Mouse (Mus musculus) embryonic facial prominence, embryonic 12.5 days (tissue): ENCODE data around the gene Unc13a. TPM values are rescaled to one million over a fixed set of nuclear protein-coding genes. Genes with fewer than 3 reads are reported as not detected.

Experiments used
- ATAC-seq: fragments of 200-750 bp; cut with Nextera tagmentation; 2 replicates; pipeline ENCODE4 v1.8.0; 2017; ENCODE audit not compliant: insufficient number of reproducible peaks, insufficient read depth, low FRiP score, low TSS enrichment
- H3K27ac ChIP-seq: fragments of 300-500 bp; sonication (generic); 2 replicates; pipeline ENCODE4 v1.5.1; 2016; ENCODE audit warnings: mild to moderate bottlenecking
- H3K27me3 ChIP-seq: fragments of 300-500 bp; sonication (generic); 2 replicates; pipeline ENCODE4 v1.6.1; 2016; ENCODE audit warnings: mild to moderate bottlenecking, moderate library complexity
- H3K36me3 ChIP-seq: fragments of 300-500 bp; sonication (generic); 2 replicates; pipeline ENCODE4 v1.6.1; 2016; ENCODE audit warnings: mild to moderate bottlenecking
- H3K4me1 ChIP-seq: fragments of 300-500 bp; sonication (generic); 2 replicates; pipeline ENCODE4 v1.6.1; 2016
- H3K4me2 ChIP-seq: fragments of 300-500 bp; sonication (generic); replicated peaks from 2 replicates; pipeline ENCODE4 v1.6.1; 2016; ENCODE audit warnings: mild to moderate bottlenecking, moderate library complexity
- H3K4me3 ChIP-seq: fragments of 300-500 bp; sonication (generic); 2 replicates; pipeline ENCODE4 v1.5.1; 2016; ENCODE audit warnings: mild to moderate bottlenecking
- H3K9ac ChIP-seq: fragments of 300-500 bp; sonication (generic); 2 replicates; pipeline ENCODE4 v1.6.1; 2016; ENCODE audit warnings: mild to moderate bottlenecking, moderate library complexity
- H3K9me3 ChIP-seq: fragments of 300-500 bp; sonication (generic); 2 replicates; pipeline ENCODE4 v1.6.1; 2016; ENCODE audit warnings: mild to moderate bottlenecking, moderate library complexity
- WGBS: fragments of 180-500 bp; shearing (Covaris S2); methylation state at CpG from one replicate; pipeline ENCODE4 v1.1.7; 2016; 5-methylcytosine and 5-hydroxymethylcytosine counted together
- polyA plus RNA-seq: library from polyadenylated mRNA; unstranded; fragments of >200 nt; fragmentation: Nextera tagmentation; extraction: Ambion mirVana; gene quantifications from 2 replicates; pipeline ENCODE4 v1.2.1, GENCODE M21; 2016

Gene Unc13a
- polyA plus RNA-seq, 1 experiment from 2014 or later = 1.9 TPM

DNA sequence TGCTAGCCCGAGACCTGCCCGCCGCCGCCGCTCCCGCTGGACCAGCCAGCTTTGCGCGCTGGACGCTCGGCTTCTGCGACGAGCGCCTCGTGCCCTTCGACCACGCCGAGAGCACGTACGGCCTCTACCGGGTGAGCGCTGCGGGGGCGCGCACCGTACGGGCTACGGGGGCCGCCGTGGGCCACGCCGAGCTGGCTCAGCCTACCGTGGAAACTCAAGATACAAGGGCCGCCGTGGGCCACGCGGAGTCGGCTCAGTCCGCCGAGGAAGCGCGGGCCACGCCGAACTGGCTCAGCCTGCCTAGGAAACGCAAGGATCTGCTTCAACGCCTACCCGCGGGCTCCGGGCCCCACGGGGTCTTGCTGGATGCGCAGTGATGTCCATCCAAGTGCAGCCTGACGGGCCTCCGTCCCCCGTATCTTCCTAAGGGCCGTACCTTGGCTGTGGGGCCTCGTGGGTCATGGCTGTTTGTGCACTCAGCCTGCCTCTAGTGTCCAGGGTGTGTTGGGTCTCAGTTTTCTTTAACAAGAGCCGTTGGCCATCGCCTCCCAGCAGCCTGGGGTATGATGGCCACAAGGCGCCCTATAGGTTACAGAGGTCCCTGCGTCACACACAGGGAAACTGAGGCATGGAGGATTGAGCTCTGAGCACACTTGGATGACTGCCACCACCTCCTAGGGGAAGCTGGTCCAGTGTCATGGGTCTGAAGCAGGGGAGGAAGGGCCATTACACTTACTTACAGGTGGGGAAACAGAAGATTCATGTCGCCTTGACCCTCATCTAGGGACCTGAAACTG, 79.0 kb downstream of the Unc13a start:
- Histone ChIP-seq H3K9ac (peak overlapping the region; percentile 95), H3K27ac (peak overlapping the region; percentile 98), H3K27me3 (no peaks in the 10 kb centered on the region), H3K4me3 (peak overlapping the region; percentile 93), H3K36me3 (no peaks in the 10 kb centered on the region), H3K9me3 (no peaks in the 10 kb centered on the region), H3K4me1 (peaks cover 32% of the 10 kb centered on the region), H3K4me2 (peak overlapping the region; percentile 92)
- 4% methylated on average over 60 of the region's 60 CpGs for WGBS
- ATAC-seq = peak; percentile 30

DNA sequence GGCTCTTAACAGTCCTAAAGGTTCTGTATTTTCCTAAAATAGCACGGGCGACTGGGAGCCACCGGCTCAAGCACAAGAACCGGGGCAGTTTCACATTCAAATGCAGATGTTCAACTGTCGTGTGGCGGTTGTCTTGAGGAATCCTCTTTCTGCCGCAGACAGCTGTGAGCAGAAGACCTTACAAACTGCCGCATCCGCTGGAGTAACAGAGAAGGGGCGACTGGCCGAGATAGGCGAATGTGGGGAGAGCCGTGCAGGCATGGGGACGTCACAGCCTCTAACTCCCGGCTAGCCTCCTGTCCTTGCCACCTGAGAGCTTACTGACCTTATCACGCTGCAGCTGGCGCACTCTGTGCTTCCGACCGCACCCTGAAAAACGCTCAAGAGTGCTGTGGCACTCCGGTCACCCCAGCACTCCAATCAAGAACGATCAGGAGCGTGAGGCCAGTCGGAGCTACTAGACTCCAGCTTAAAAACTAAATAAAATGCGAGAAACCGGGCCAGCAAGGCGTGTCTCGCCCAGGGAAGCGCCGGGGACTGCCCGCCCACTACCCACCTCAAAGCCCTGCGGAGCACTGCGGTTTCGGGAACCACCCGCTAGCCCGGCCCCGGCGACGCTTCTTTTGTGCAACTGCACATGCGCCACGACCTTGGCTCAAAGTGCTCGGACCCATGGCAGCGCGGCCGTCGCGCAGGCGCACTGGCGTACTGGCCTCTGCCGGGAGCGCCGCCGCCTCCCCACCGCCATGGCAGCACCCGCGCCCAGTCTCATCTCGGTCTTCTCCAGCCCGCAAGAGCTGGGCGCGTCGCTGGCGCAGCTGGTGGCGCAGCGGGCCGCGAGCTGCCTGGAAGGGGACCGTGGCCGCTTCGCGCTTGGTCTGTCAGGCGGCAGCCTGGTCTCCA, 79.8 kb downstream of the Unc13a start, which contains the start of gene Pgls:
Gene Pgls, plus strand, starts transcription at position 706 of the 903 bp plus-strand sequence.
- Histone ChIP-seq H3K4me2 (peak within 1 kb of the TSS; percentile 92), H3K27me3 (no peaks in the 10 kb centered on the region), H3K4me1 (peaks cover 32% of the 10 kb centered on the region), H3K36me3 (no peaks in the 10 kb centered on the region), H3K9me3 (no peaks in the 10 kb centered on the region), H3K4me3 (peak within 1 kb of the TSS; percentile 93), H3K27ac (peak within 1 kb of the TSS; percentile 98), H3K9ac (peak within 1 kb of the TSS; percentile 95)
- under 1% methylated on average over 71 of the region's 71 CpGs for WGBS
- peak; percentile 77 for ATAC-seq

GRCm38 (mm10) chr8:71591017-71591416, 80.5 kb downstream of the Unc13a start:
- no peak for ATAC-seq
- Histone ChIP-seq H3K9me3 (no peaks in the 10 kb centered on the region), H3K4me1 (peaks cover 29% of the 10 kb centered on the region), H3K27me3 (no peaks in the 10 kb centered on the region), H3K9ac (peak overlapping the region; percentile 95), H3K4me3 (peak overlapping the region; percentile 93), H3K36me3 (peaks cover 2% of the 10 kb centered on the region; the same call in 1 of the 2 replicates), H3K27ac (no peak overlapping the region), H3K4me2 (peak overlapping the region; percentile 92)
- WGBS = 29% methylated on average over 5 of the region's 5 CpGs

DNA sequence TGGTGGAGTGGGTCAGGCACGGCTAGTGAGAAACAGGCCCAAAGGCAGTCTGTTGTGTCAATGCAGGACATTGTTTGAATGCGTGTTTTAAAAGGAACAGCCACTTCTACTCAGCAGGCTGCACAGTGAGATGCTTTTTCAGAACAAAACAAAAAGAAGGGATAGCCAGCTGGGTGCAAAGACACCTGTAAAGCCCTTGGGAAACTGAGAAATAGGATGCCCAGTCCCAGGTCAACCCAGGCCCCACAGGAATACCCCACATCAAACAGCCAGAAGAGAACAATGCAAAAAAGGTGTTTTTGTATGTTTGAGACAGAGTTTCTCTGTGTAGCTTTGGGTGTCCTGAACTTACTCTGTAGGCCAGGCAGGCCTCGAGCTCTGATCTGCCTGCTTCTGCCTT, 82.8 kb downstream of the Unc13a start:
- H3K9ac ChIP-seq = no peak overlapping the region
- no peak overlapping the region for H3K4me2 ChIP-seq
- peaks cover 21% of the 10 kb centered on the region for H3K4me1 ChIP-seq
- H3K9me3 ChIP-seq = no peaks in the 10 kb centered on the region
- no peak overlapping the region for H3K4me3 ChIP-seq
- peaks cover 23% of the 10 kb centered on the region for H3K36me3 ChIP-seq
- no peaks in the 10 kb centered on the region for H3K27me3 ChIP-seq
- 63% methylated on average over 3 of the region's 3 CpGs for WGBS
- H3K27ac ChIP-seq = no peak overlapping the region
- ATAC-seq = no peak

DNA sequence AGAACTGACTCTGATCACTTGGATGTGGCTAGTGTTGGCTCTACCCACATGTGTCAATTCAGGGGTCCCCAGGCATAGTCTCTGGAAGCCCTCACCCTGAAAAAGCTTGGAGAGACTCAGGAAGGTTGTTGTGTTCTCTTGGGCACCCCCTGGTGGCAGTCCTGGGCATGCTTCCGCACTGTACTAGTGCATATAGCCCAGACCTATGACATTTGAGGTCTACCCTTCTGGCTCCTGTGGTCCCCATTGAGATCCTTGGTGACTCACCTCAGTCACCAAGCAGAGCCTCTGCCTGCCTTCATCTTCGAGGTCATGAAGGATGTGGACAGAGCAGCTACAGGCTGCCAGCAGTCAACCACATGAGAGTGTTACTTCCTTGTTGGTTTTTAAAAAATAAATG, 84.7 kb downstream of the Unc13a start:
- Histone ChIP-seq H3K27me3 (no peaks in the 10 kb centered on the region), H3K4me1 (peaks cover 9% of the 10 kb centered on the region), H3K9ac (no peak overlapping the region), H3K36me3 (peaks cover 23% of the 10 kb centered on the region), H3K9me3 (no peaks in the 10 kb centered on the region), H3K4me3 (no peak overlapping the region), H3K4me2 (no peak overlapping the region), H3K27ac (no peak overlapping the region)
- 72% methylated on average over 2 of the region's 2 CpGs for WGBS
- no peak for ATAC-seq

DNA sequence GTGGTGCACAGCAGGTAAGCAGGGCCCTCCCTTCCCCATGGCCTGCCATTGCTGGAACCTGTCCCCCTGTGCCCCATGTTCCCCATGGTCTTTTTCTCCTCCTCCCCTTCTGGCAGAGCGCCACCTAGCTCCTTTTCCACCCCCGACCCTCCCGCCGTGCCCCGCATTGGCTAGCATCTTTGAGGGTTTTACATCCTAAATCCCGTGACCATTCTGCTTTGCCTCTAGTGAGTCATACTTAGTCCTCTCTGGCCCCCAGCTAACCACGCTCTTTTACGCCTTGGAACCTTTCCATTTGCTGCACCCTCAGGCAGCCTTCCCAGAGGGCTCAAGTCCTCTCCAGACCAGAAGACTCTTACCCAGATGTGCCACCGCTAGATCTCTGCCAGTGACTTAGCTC, 91.4 kb downstream of the Unc13a start:
- H3K36me3 ChIP-seq = peaks cover 26% of the 10 kb centered on the region
- H3K9me3 ChIP-seq = no peaks in the 10 kb centered on the region
- H3K4me1 ChIP-seq = no peaks in the 10 kb centered on the region
- H3K4me2 ChIP-seq = no peak overlapping the region
- ATAC-seq = no peak
- no peak overlapping the region for H3K27ac ChIP-seq
- 33% methylated on average over 9 of the region's 9 CpGs for WGBS
- H3K27me3 ChIP-seq = peaks cover 4% of the 10 kb centered on the region; the same call in 1 of the 2 replicates
- no peak overlapping the region for H3K4me3 ChIP-seq
- no peak overlapping the region for H3K9ac ChIP-seq

DNA sequence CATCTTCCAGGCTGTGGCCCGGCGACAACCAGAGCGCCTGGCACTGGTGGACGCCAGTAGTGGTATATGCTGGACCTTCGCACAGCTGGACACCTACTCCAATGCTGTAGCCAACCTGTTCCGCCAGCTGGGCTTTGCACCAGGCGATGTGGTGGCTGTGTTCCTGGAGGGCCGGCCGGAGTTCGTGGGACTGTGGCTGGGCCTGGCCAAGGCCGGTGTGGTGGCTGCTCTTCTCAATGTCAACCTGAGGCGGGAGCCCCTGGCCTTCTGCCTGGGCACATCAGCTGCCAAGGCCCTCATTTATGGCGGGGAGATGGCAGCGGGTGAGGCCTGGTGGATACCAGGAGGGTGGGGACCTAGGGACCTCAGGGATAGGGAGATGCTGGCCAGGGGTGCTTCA, 92.1 kb downstream of the Unc13a start:
- H3K4me1 ChIP-seq = no peaks in the 10 kb centered on the region
- H3K9me3 ChIP-seq = no peaks in the 10 kb centered on the region
- ATAC-seq = no peak
- H3K36me3 ChIP-seq = peaks cover 19% of the 10 kb centered on the region
- H3K4me3 ChIP-seq = no peak overlapping the region
- peaks cover 4% of the 10 kb centered on the region; the same call in 1 of the 2 replicates for H3K27me3 ChIP-seq
- H3K4me2 ChIP-seq = no peak overlapping the region
- H3K9ac ChIP-seq = no peak overlapping the region
- 85% methylated on average over 14 of the region's 14 CpGs for WGBS
- no peak overlapping the region for H3K27ac ChIP-seq

DNA sequence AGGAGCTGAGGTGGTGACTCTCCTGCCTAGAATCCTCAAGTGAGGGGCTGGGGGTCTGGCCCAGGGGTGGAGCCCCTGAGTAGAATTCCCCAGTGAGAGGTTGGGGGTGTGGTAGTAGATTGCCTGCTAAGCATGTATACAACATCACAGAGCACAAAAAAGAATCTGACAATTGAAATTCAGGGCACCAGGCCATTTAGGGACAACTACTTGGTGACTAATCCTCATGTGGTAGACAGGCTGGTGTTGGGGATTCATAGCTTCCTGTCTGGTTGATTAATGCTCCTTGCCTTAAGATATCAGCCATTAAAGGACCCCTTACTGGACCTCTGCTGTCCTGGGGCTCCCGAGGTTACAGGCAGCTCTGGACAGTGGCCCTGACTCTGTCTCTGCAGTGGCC, 92.5 kb downstream of the Unc13a start:
- Histone ChIP-seq H3K27ac (no peak overlapping the region), H3K4me1 (no peaks in the 10 kb centered on the region), H3K9ac (no peak overlapping the region), H3K27me3 (peaks cover 4% of the 10 kb centered on the region; the same call in 1 of the 2 replicates), H3K4me3 (no peak overlapping the region), H3K36me3 (peaks cover 14% of the 10 kb centered on the region; the same call in 1 of the 2 replicates), H3K4me2 (no peak overlapping the region), H3K9me3 (no peaks in the 10 kb centered on the region)
- WGBS = 65% methylated on average over 1 of the region's 1 CpGs
- ATAC-seq = no peak

- H3K9ac ChIP-seq = no peak overlapping the region
- WGBS = 71% methylated on average over 4 of the region's 4 CpGs
- ATAC-seq = no peak
These were observed 93.6 kb downstream of the Unc13a start for GRCm38 (mm10) chr8:71577856-71578387.

DNA sequence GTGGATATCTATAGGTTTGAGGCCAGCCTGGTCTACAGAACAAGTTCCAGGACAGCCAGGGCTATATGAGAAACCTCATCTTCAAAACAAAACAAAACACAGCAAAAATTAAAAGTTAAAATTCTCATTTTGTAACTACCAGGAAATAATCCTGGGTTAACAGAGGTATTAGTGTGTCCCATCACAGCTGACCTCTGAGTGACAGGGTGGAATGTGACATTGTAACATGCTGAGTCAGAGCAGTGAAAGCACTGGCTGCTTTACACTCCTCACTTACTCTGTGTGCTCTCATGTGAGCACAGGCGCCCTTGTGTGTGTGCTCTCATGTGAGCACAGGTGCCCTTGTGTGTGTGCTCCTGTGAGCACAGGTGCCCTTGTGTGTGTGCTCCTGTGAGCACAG, 96.5 kb downstream of the Unc13a start:
- Histone ChIP-seq H3K9me3 (no peaks in the 10 kb centered on the region), H3K9ac (no peak overlapping the region), H3K27me3 (no peaks in the 10 kb centered on the region), H3K4me1 (peaks cover 10% of the 10 kb centered on the region; the same call in 1 of the 2 replicates), H3K4me3 (no peak overlapping the region), H3K27ac (no peak overlapping the region), H3K36me3 (no peaks in the 10 kb centered on the region), H3K4me2 (no peak overlapping the region)
- ATAC-seq = no peak
- 56% methylated on average over 1 of the region's 1 CpGs for WGBS

More at GRCm38 (mm10) chr8:71577856-71578387, 93.6 kb downstream of the Unc13a start:
- no peaks in the 10 kb centered on the region for H3K4me1 ChIP-seq
- peaks cover 4% of the 10 kb centered on the region; the same call in 1 of the 2 replicates for H3K27me3 ChIP-seq
- no peaks in the 10 kb centered on the region for H3K9me3 ChIP-seq
- H3K36me3 ChIP-seq = peaks cover 14% of the 10 kb centered on the region; the same call in 1 of the 2 replicates
- H3K4me2 ChIP-seq = no peak overlapping the region
- H3K4me3 ChIP-seq = no peak overlapping the region
- no peak overlapping the region for H3K27ac ChIP-seq

DNA sequence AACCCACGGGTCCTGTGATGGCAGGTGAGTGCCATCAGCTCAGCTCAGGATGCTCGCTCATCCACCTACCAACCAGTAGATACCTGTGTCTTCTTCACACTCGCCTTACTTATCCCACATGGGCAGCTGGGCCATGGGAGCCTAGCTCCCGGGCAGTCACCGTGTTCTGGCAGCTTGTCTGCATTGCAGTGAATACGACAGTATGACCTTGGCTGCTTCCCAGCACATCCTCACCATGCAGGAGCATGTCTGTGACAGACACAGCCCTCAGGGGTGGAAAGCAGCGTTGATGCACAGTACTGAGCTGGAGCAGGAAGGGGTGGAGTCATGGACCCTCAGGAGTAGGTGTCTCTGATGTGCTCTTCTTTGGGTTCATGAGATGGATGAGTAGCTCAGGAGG, 97.1 kb downstream of the Unc13a start:
- Histone ChIP-seq H3K27ac (no peak overlapping the region), H3K4me1 (peaks cover 10% of the 10 kb centered on the region; the same call in 1 of the 2 replicates), H3K36me3 (no peaks in the 10 kb centered on the region), H3K4me3 (no peak overlapping the region), H3K9me3 (no peaks in the 10 kb centered on the region), H3K27me3 (0 out of 2 replicates have a peak, but pooled peaks cover 1% of the 10 kb centered on the region), H3K4me2 (no peak overlapping the region), H3K9ac (no peak overlapping the region)
- 78% methylated on average over 7 of the region's 7 CpGs for WGBS
- no peak for ATAC-seq
